Mouse (Mus musculus) limb, embryonic 11.5 days (tissue): ENCODE data around the gene 1700003F12Rik. TPM values are rescaled to one million over a fixed set of nuclear protein-coding genes. Genes with fewer than 3 reads are reported as not detected.
A peak's percentile ranks its signal among the peaks of the same experiment; 100 is the strongest.

ENCODE experiments used
- ATAC-seq: fragments of 200-750 bp; cut with Nextera tagmentation; 2 replicates; pipeline ENCODE4 v1.8.0; 2017; ENCODE audit warnings: low read depth; ENCODE audit not compliant: insufficient number of reproducible peaks, low FRiP score, low TSS enrichment
- DNase-seq: peaks from one replicate; pipeline ENCODE4 v3.0.0-alpha.2; 2015; ENCODE audit warnings: low spot score
- H3K27ac ChIP-seq: fragments of 300-500 bp; sonication (generic); replicated peaks from 2 replicates; pipeline ENCODE4 v1.5.1; 2014; ENCODE audit warnings: low read depth, mild to moderate bottlenecking, low read length
- H3K27me3 ChIP-seq: fragments of 300-500 bp; sonication (generic); 2 replicates; pipeline ENCODE4 v1.6.1; 2014; ENCODE audit warnings: mild to moderate bottlenecking, low read length, mixed read lengths; ENCODE audit not compliant: control insufficient read depth, insufficient read depth
- H3K36me3 ChIP-seq: fragments of 300-500 bp; sonication (generic); 2 replicates; pipeline ENCODE4 v1.6.1; 2014; ENCODE audit warnings: mild to moderate bottlenecking, low read length, moderate library complexity, mixed read lengths; ENCODE audit not compliant: control insufficient read depth, insufficient read depth
- H3K4me1 ChIP-seq: fragments of 300-500 bp; sonication (generic); 2 replicates; pipeline ENCODE4 v1.6.1; 2014; ENCODE audit warnings: low read length, mixed read lengths; ENCODE audit not compliant: control insufficient read depth, insufficient read depth
- H3K4me2 ChIP-seq: fragments of 300-500 bp; sonication (generic); 2 replicates; pipeline ENCODE4 v1.6.1; 2014; ENCODE audit warnings: low read depth, mild to moderate bottlenecking, moderate library complexity; ENCODE audit not compliant: severe bottlenecking
- H3K4me3 ChIP-seq: fragments of 300-500 bp; sonication (generic); 2 replicates; pipeline ENCODE4 v1.5.1; 2014; ENCODE audit warnings: low read depth, low read length
- H3K9ac ChIP-seq: fragments of 300-500 bp; sonication (generic); 2 replicates; pipeline ENCODE4 v1.6.1; 2014; ENCODE audit warnings: mild to moderate bottlenecking, low read length
- H3K9me3 ChIP-seq: fragments of 300-500 bp; sonication (generic); 2 replicates; pipeline ENCODE4 v1.6.1; 2016; ENCODE audit warnings: low read length; ENCODE audit not compliant: control insufficient read depth
- WGBS: fragments of 180-500 bp; shearing (Covaris S2); extraction: QIAGEN DNeasy Blood & Tissue Kit; methylation state at CpG from one replicate; pipeline ENCODE4 v1.1.7; 2014; 5-methylcytosine and 5-hydroxymethylcytosine counted together
- polyA plus RNA-seq: library from polyadenylated mRNA; unstranded; fragments of >200 nt; fragmentation: Nextera tagmentation; extraction: Ambion mirVana; gene quantifications from 2 replicates; pipeline ENCODE4 v1.2.1, GENCODE M21; 2014

The 1700003F12Rik gene
- polyA plus RNA-seq, 1 experiment from 2014 or later, result 1.0 TPM

DNA sequence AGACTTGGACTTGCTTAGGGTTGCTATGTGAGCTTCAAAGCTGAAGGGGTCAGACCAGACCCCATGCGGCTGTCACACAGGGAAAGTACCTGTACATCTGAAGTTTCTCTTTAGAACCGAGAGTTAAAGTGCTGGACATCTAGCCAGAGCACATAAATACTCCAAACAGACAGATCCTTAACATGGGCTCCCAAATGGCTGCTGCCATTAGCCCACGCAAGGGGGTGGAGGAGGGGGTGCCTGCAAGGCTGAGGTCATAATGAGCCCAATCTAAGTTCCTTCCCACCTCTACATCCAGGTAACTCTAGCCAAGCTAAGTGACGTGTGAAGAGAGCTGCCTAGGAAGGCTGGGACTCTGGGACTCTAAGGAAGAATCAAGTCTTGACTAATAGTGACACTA is 4.6 kb downstream of the 1700003F12Rik start, which contains the start of gene Actl10:
Gene Actl10 (plus strand): TSS at position 301 of the 400 bp plus-strand sequence.
- Histone ChIP-seq H3K27ac (no peak within 1 kb of the TSS), H3K4me1 (peaks cover 13% of the 10 kb centered on the region)

DNA sequence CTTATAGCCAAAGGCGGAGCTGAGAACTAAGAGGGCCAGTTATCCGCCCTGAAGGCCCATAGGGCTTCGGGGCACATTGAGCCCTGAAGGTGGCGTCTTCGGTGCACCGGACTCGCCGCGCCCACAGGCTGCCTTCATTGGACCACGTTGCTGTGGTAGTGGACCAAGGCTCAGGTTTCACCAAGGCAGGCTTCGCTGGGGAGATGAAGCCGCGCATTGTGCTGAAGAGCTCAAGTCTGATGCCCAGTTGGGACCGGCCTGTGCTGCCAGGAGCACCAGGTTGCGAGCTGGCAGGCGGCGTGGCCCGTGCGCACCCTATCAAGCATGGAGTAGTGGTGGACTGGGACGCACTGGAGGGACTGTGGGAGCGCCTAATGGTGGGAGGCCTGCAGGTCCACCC is 5.0 kb downstream of the 1700003F12Rik start:
- Histone ChIP-seq H3K27me3 (peaks cover 14% of the 10 kb centered on the region), H3K9me3 (no peaks in the 10 kb centered on the region), H3K4me1 (peaks cover 13% of the 10 kb centered on the region), H3K36me3 (0 out of 2 replicates have a peak, but pooled peaks cover 2% of the 10 kb centered on the region), H3K9ac (no peak overlapping the region), H3K4me2 (peak overlapping the region; percentile 45), H3K27ac (no peak overlapping the region), H3K4me3 (peak overlapping the region; percentile 17)
- ATAC-seq (no peak), DNase-seq (peak; percentile 59)
- 20% methylated on average over 21 of the region's 21 CpGs for WGBS

More for the DNA sequence above, 4.6 kb downstream of the 1700003F12Rik start, which contains the start of gene Actl10:
- Histone ChIP-seq H3K36me3 (0 out of 2 replicates have a peak, but pooled peaks cover 2% of the 10 kb centered on the region), H3K9ac (no peak within 1 kb of the TSS; the same call in 1 of the 2 replicates), H3K4me3 (peak within 1 kb of the TSS; percentile 17), H3K4me2 (peak within 1 kb of the TSS; percentile 45), H3K27me3 (peaks cover 14% of the 10 kb centered on the region), H3K9me3 (no peaks in the 10 kb centered on the region)
- WGBS, result 75% methylated on average over 4 of the region's 4 CpGs
- DNase-seq (no peak), ATAC-seq (no peak)

DNA sequence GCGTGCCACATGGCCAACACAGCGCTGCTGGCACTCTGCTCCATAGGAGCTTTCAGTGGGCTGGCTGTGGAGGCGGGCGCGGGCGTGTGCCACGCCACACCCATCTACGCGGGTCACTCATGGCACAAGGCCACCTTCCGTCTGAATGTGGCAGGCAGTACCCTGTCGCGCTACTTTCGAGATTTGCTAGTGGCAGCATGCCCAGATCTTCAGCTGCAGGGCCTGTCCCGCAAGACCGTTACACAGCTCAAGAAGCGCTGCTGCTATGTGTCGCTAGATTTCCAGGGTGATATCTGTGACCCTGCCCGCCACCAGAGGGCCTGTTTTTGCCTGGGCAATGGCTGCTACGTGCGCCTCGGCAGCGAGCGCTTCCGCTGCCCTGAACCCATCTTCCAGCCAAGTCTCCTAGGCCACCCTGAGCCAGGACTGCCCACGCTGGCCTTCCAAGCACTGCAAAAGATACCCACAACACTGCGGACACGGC is 5.6 kb downstream of the 1700003F12Rik start:
- peaks cover 14% of the 10 kb centered on the region for H3K27me3 ChIP-seq
- H3K4me2 ChIP-seq, result peak overlapping the region; percentile 45
- H3K9ac ChIP-seq, result no peak overlapping the region; the same call in 1 of the 2 replicates
- H3K36me3 ChIP-seq, result 0 out of 2 replicates have a peak, but pooled peaks cover 2% of the 10 kb centered on the region
- peaks cover 16% of the 10 kb centered on the region for H3K4me1 ChIP-seq
- no peak for ATAC-seq
- H3K27ac ChIP-seq, result no peak overlapping the region
- DNase-seq, result peak; percentile 66
- H3K9me3 ChIP-seq, result no peaks in the 10 kb centered on the region
- WGBS, result 29% methylated on average over 27 of the region's 27 CpGs
- peak overlapping the region; percentile 17 for H3K4me3 ChIP-seq

DNA sequence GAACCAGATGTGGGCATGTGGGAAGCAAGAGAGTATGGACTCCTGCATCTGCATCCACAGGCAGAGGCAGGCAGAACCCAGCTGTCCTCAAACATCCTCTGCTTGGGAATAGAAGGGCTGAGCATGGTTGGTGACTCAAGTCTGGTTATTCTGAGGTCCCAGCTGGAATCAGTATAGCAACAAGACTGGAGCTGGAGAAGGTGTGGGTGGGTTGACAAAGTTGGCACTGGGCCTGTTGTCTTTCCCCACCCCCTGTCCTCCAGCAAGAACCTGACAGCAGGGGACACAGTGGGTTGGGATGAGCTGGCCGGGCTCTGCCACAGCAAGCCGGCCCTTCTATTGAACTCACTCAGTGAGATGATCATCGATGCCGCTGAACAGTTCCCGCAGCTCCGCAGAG is 8.3 kb downstream of the 1700003F12Rik start:
- DNase-seq (no peak), ATAC-seq (no peak)
- Histone ChIP-seq H3K36me3 (peaks cover 2% of the 10 kb centered on the region; the same call in 1 of the 2 replicates), H3K27me3 (peaks cover 10% of the 10 kb centered on the region), H3K4me2 (no peak overlapping the region), H3K9ac (no peak overlapping the region), H3K9me3 (no peaks in the 10 kb centered on the region), H3K4me1 (peaks cover 16% of the 10 kb centered on the region), H3K4me3 (no peak overlapping the region), H3K27ac (no peak overlapping the region)
- 87% methylated on average over 6 of the region's 6 CpGs for WGBS

DNA sequence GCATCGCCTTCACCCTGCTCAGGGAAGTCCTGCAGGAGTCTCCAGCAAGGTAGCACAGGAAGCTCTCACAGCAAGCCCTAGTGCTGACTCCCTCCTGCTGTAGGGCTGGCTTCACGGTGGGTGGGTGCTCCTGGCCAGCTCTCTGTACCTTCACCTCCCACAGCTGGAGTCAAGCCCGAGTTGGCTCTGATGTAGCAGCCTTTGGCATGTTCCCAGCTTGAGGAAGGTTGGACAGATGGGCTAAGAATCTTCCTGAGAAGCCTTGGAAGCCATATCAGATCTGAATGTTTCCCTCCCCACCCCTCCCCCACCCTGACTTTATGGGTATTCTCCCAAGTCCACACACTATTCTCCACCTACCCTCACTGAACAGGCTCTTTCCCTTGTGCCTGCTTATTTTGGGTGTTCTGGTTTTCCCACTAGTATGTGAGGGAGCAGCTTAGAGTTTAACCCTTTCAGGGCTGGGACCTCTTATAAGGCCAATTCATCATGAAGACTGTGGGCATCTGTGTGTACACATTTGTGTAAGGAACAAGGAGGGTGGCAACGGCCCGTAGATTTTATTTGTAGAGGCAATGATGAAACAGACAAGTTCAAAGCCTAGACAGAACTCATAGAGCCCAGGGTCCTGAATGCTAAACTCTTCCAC is 10.4 kb downstream of the 1700003F12Rik start:
- Histone ChIP-seq H3K36me3 (peaks cover 9% of the 10 kb centered on the region), H3K9ac (no peak overlapping the region), H3K4me2 (0 out of 2 replicates have a peak overlapping the region, but pooled peaks have one; percentile 0), H3K9me3 (no peaks in the 10 kb centered on the region), H3K27ac (no peak overlapping the region), H3K27me3 (0 out of 2 replicates have a peak, but pooled peaks cover 3% of the 10 kb centered on the region), H3K4me1 (peaks cover 9% of the 10 kb centered on the region), H3K4me3 (no peak overlapping the region)
- no peak for DNase-seq
- 49% methylated on average over 5 of the region's 5 CpGs for WGBS
- no peak for ATAC-seq

DNA sequence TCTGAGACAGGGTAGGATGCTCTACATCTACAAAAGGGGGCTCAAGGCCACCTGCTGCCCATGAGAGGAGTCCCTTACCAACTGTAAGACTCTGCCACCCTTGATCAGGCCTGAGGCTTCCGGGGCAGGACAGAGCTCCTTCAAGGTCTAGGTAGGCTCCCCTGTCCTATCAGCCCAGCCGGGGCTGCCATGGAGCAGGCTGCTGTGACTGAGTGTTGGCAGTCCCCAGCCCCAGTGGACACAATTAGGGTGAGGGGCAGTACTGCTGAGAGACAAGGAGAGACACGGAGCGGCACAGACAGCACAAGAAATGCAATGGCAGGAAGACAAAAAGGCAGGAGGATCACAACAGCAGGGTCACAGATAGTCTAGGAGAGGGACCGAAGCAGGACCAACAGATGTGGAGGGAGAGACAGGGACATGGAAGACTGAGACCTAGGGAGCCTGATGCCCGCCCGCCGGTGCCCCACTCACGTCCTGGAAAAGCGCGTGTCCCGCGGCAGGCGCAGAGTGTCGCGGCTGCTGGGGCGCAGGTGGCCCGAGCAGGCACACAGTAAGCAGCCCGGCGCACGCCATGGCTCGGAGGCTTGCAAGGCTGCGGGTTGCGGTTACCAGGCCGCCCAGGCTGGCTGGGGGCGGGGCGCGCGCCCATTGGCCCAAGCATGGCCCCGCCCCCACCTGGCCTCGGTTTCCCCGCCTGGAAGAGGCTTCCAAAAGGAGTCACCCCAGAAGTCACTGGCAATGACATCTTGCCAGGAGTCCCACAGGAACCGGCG is 11.6 kb downstream of the 1700003F12Rik start, which contains the start of gene Necab3:
Gene Necab3 (minus strand): TSS at position 627 of the 776 bp plus-strand sequence.
- peaks cover 5% of the 10 kb centered on the region; the same call in 1 of the 2 replicates for H3K4me1 ChIP-seq
- H3K27me3 ChIP-seq, result no peaks in the 10 kb centered on the region
- ATAC-seq, result 0 out of 2 replicates have a peak, but pooled peaks have one; percentile 23
- no peak within 1 kb of the TSS for H3K9ac ChIP-seq
- H3K9me3 ChIP-seq, result no peaks in the 10 kb centered on the region
- H3K27ac ChIP-seq, result no peak within 1 kb of the TSS
- 5% methylated on average over 33 of the region's 34 CpGs for WGBS
- DNase-seq, result peak; percentile 58
- H3K4me2 ChIP-seq, result peak within 1 kb of the TSS; percentile 49
- peak within 1 kb of the TSS; percentile 3 for H3K4me3 ChIP-seq
- peaks cover 13% of the 10 kb centered on the region for H3K36me3 ChIP-seq

DNA sequence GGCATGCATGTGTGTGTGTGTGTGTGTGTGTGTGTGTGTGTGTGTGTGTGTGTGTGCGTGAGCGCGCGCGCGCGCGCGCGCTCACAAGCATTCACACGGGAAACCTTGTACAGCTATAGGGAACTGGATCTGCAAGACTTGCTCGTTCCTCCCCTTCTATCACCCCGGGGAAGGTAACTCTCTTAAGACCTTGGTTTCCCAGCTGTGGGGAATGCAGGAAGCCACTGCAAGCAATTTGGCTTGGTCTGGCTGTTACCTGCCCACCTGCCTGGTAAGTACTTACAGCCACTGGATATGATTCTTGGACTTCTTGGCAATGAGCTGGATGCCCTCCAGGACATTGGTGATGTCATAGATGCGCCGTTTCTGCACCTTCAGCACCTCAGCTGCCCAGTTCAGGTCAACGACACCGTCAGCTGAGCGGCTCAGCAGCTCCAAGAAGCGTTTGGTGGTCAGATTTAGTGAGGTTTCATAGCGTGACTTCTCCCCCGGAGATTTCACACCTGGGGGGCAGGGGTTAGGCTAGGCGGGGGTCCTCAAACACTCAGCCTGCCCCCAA is 16.8 kb downstream of the 1700003F12Rik start:
- Histone ChIP-seq H3K4me2 (no peak overlapping the region), H3K36me3 (peaks cover 22% of the 10 kb centered on the region), H3K9me3 (no peaks in the 10 kb centered on the region), H3K27ac (no peak overlapping the region), H3K4me1 (peaks cover 14% of the 10 kb centered on the region), H3K9ac (no peak overlapping the region), H3K4me3 (no peak overlapping the region), H3K27me3 (no peaks in the 10 kb centered on the region)
- ATAC-seq (no peak), DNase-seq (no peak)
- 90% methylated on average over 22 of the region's 22 CpGs for WGBS

DNA sequence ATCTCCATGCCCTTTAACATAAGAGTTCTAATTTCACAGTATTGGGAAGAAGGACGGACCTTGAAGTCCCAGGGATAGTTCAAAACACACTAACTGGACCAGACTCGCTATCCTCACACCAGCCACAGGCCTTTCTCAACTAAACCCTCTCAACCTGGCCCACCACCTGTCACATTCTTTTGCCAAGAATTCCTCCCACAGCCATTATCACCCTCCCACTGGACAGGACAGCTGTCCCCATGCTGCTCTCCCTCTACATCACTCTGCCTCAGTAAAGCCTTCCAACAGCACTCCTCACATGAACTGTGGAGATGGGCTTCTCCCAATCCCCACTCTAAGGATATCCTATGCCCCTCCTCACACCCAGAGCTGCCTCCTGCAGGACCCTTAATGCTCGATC is 18.7 kb downstream of the 1700003F12Rik start:
- ATAC-seq, result no peak
- no peak overlapping the region for H3K27ac ChIP-seq
- no peak overlapping the region for H3K4me3 ChIP-seq
- H3K36me3 ChIP-seq, result peaks cover 22% of the 10 kb centered on the region
- no peak for DNase-seq
- H3K9me3 ChIP-seq, result no peaks in the 10 kb centered on the region
- no peak overlapping the region for H3K4me2 ChIP-seq
- no peaks in the 10 kb centered on the region for H3K27me3 ChIP-seq
- H3K9ac ChIP-seq, result no peak overlapping the region
- 63% methylated on average over 3 of the region's 3 CpGs for WGBS
- peaks cover 15% of the 10 kb centered on the region for H3K4me1 ChIP-seq
